Mouse (Mus musculus) spleen, adult 2 months (tissue): ENCODE data around the gene Laptm4a.

Source experiments
- CTCF ChIP-seq: fragments of 200-500 bp; IDR thresholded peaks from 2 replicates; pipeline ENCODE4 v1.5.1; 2011; ENCODE audit warnings: mild to moderate bottlenecking, inconsistent platforms; ENCODE audit not compliant: insufficient read depth, insufficient read length, insufficient replicate concordance; ENCODE audit errors: extremely low read depth
- POLR2A ChIP-seq: fragments of 200-500 bp; IDR thresholded peaks from 2 replicates; pipeline ENCODE4 v1.6.1; 2011; ENCODE audit warnings: low read depth, low read length, inconsistent platforms

GRCm38 (mm10) chr12:8884426-8885145, 36.9 kb upstream of the Laptm4a start:
- TF ChIP-seq CTCF (no peak), POLR2A (no peak)
